Mouse (Mus musculus) monocyte, adult 59 days (primary cell): ENCODE data around the gene Cd163l1. TPM values are rescaled to one million over a fixed set of nuclear protein-coding genes. Genes with fewer than 3 reads are reported as not detected.

Experiments used
- total RNA-seq, 2 experiments: library from RNA; stranded (reverse); gene quantifications; one replicate each; pipeline ENCODE4 v1.2.4; 2023

Gene Cd163l1
- total RNA-seq, result 1 to 10 TPM in 1 of 2 experiments, under 1 TPM in 1; 0.82 to 1.3 TPM

GRCm38 (mm10) chr7:140217967-140218366, at the start of gene Cd163l1:
Cd163l1 (plus strand) TSS chr7:140218267.

GRCm38 (mm10) chr7:140172936-140173335, 45.1 kb upstream of the Cd163l1 start, which contains the start of gene Olfr523:
Olfr523 (plus strand) TSS chr7:140173217.

GRCm38 (mm10) chr7:140205864-140206263, 12.2 kb upstream of the Cd163l1 start, which contains the start of gene Olfr524:
Olfr524 (minus strand) TSS chr7:140205964.

GRCm38 (mm10) chr7:140247216-140247615, 29.1 kb downstream of the Cd163l1 start, which contains the start of gene 5830411N06Rik:
5830411N06Rik (plus strand) TSS chr7:140247284.

Other genes starting within 250 kb of the Cd163l1 start
- under 1 TPM; 0.55 to 0.81 TPM for gene 6430531B16Rik, start 239.5 kb upstream of the Cd163l1 start, total RNA-seq
- gene Adam8, start 225.7 kb upstream of the Cd163l1 start, total RNA-seq, result 10 to 100 TPM; 20.2 to 22.0 TPM
- gene Zfp511, start 181.9 kb upstream of the Cd163l1 start, total RNA-seq, result 10 to 100 TPM; 26.8 to 27.1 TPM
- 10 to 100 TPM; 19.9 to 23.2 TPM for gene Tubgcp2, start 181.6 kb upstream of the Cd163l1 start, total RNA-seq
- gene Msx3, start 169.2 kb upstream of the Cd163l1 start, total RNA-seq, result not detected
- gene Caly, start 135.7 kb upstream of the Cd163l1 start, total RNA-seq, result not detected
- not detected for gene Prap1, start 124.9 kb upstream of the Cd163l1 start, total RNA-seq
- gene Fuom, start 115.8 kb upstream of the Cd163l1 start, total RNA-seq, result 10 to 100 TPM in 1 of 2 experiments, 1 to 10 TPM in 1; 9.3 to 11.9 TPM
- 10 to 100 TPM; 18.6 to 26.3 TPM for gene Paox, start 102.5 kb upstream of the Cd163l1 start, total RNA-seq
- gene Echs1, start 101.8 kb upstream of the Cd163l1 start, total RNA-seq, result 10 to 100 TPM; 46.0 to 50.2 TPM
- gene Mtg1, start 80.7 kb upstream of the Cd163l1 start, total RNA-seq, result 10 to 100 TPM in 1 of 2 experiments, 1 to 10 TPM in 1; 8.7 to 10.9 TPM
- gene Sprn, start 63.4 kb upstream of the Cd163l1 start, total RNA-seq, result not detected
- gene Olfr522, start 53.5 kb upstream of the Cd163l1 start, total RNA-seq, result not detected
- gene Olfr523, start 45.0 kb upstream of the Cd163l1 start, total RNA-seq, result not detected
- gene Olfr524, start 12.3 kb upstream of the Cd163l1 start, total RNA-seq, result not detected
- 1 to 10 TPM; 4.5 to 5.0 TPM for gene 5830411N06Rik, start 29.0 kb downstream of the Cd163l1 start, total RNA-seq
- not detected for gene Olfr525, start 102.6 kb downstream of the Cd163l1 start, total RNA-seq
- gene Olfr527, start 115.8 kb downstream of the Cd163l1 start, total RNA-seq, result not detected
- not detected for gene Olfr60, start 143.4 kb downstream of the Cd163l1 start, total RNA-seq
- not detected for gene Olfr530, start 158.1 kb downstream of the Cd163l1 start, total RNA-seq
- not detected for gene Olfr531, start 184.7 kb downstream of the Cd163l1 start, total RNA-seq
- gene Olfr532, start 203.4 kb downstream of the Cd163l1 start, total RNA-seq, result not detected
- not detected for gene Olfr533, start 245.1 kb downstream of the Cd163l1 start, total RNA-seq